Mouse (Mus musculus) lung, adult 2 months (tissue): ENCODE measurements around the gene Eapp.
"Not testable (repeated sequence)": the region's sequence is repeated elsewhere in the genome, so short reads cannot be mapped to it uniquely, and the experiment has no call there.

Source experiments
- CTCF ChIP-seq: fragments of 200-500 bp; IDR thresholded peaks from 2 replicates; pipeline ENCODE4 v1.5.1; 2011; ENCODE audit warnings: mild to moderate bottlenecking, low read length, control low read depth; ENCODE audit not compliant: insufficient read depth
- POLR2A ChIP-seq: fragments of 200-500 bp; IDR thresholded peaks from 2 replicates; pipeline ENCODE4 v1.6.1; 2011; ENCODE audit warnings: low read depth, mild to moderate bottlenecking, control low read depth, low read length, borderline replicate concordance; ENCODE audit errors: extremely low read depth

DNA sequence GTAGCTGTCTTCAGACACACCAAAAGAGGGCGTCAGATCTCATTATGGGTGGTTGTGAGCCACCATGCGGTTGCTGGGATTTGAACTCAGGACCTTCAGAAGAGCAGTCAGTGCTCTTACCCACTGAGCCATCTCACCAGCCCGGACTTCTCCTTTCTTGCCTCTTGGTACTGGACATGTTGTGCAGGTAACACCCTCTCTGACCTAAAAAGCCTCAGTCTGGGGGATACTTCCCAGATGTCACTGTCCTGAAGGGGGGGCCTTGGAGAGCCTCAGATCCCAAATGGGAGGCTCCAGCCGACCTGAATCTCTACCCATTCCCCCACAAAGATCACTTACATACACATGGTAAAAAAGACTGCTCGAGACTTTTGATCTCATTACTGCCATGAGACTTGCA is 34.2 kb downstream of the Eapp start:
- TF ChIP-seq CTCF, POLR2A: not testable (repeated sequence)
